Mouse (Mus musculus) kidney, adult 2 months (tissue): ENCODE measurements around the gene Mcu.

Source experiments
- CTCF ChIP-seq: fragments of 200-500 bp; conservative IDR thresholded peaks from 2 replicates; pipeline ENCODE4 v1.5.1; 2011; ENCODE audit warnings: low read depth, mild to moderate bottlenecking, control low read depth, low read length, moderate library complexity, mixed read lengths; ENCODE audit not compliant: insufficient read depth, insufficient read length
- POLR2A ChIP-seq: fragments of 200-500 bp; IDR thresholded peaks from one replicate; pipeline ENCODE4 v1.6.1; 2011; ENCODE audit warnings: low read depth, low read length, control low read depth

- TF ChIP-seq CTCF (no peak), POLR2A (no peak)
Measured at GRCm38 (mm10) chr10:59447546-59447945, 168.9 kb downstream of the Mcu start.
